Mouse (Mus musculus): ENCODE measurements around the gene Ptpre. TPM values are rescaled to one million over a fixed set of nuclear protein-coding genes. Genes with fewer than 3 reads are reported as not detected.
A peak's percentile ranks its signal among the peaks of the same experiment; 100 is the strongest.

The Ptpre gene
- total and polyA plus RNA-seq, 3 experiments = 2.3 to 6.9 (median 3.7) TPM

DNA sequence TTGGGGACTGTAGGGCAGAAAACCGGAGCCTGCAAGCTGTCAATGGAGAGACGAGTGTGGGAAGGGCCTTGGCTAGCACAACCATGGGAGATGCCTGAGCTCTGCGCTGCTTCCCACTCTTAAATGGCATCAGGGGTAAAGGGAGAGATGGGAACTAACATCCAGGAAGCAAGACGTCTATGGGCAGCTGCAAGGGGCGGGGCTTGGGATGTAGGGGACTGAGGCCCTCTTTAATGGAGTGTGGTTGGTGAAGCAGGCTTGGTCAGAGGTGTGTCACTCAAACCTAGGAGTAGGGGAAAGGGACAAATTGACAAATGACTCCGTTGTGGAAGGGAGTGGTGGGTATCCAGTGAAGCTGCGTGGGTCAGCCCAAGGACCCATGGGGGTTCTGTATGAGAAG, 57.4 kb downstream of the Ptpre start:
- dilution Hi-C loops (cut with MboI; ENCODE audit: extremely low pct_ligation_motif_present, extremely low pct_unique_long_range_greater_than_20kb, low sequenced_read_pairs) = no loop called here
- Histone ChIP-seq H3K79me2 (replicated peaks; ENCODE audit: control insufficient read depth, extremely low read depth, insufficient read depth, poor library complexity, severe bottlenecking) (no peaks in the 10 kb centered on the region), H3K4me3 (replicated peaks in 1 of 3; ENCODE audit: low read depth in 2 of 3, low read length in 2 of 3, poor library complexity in 1 of 3) (no peak overlapping the region), H3K9me3 (replicated peaks; ENCODE audit: low read length) (no peaks in the 10 kb centered on the region), H3K4me2 (ENCODE audit: insufficient read depth, low read depth, poor library complexity, severe bottlenecking) (no peak overlapping the region), H3K9ac (ENCODE audit: insufficient read depth, low read depth) (no peak overlapping the region), H3K4me1 (ENCODE audit: control insufficient read depth in 1 of 2, insufficient read depth in 2 of 2) (peaks cover 22 to 53% of the 10 kb centered on the region in 2 experiments), H3K27me3 (replicated peaks) (no peaks in the 10 kb centered on the region), H3K36me3 (replicated peaks in 1 of 2; ENCODE audit: control insufficient read depth in 1 of 2, insufficient read depth in 1 of 2, low read length in 1 of 2) (no peaks in the 10 kb centered on the region), H3K27ac (ENCODE audit: insufficient read depth, low read depth) (no peak overlapping the region)
- no peak for DNase-seq (ENCODE audit: extremely low read depth)
- in situ Hi-C loops (cut with MboI; ENCODE audit: low pct_ligation_motif_present, low pct_unique_long_range_greater_than_20kb, low sequenced_read_pairs) = loop anchor here (10.0 kb wide), 1 partner anchor 90 kb away; no protein-coding TSS in a partner anchor
- TF ChIP-seq ZMIZ1 (IDR thresholded peaks at IDR 0.05; ENCODE audit: low read depth, low read length) = no peak
- no peak for TF ChIP-seq USF2 (conservative IDR thresholded peaks at IDR 0.05; ENCODE audit: low read depth, low read length)
- no peak for TF ChIP-seq PAX5 (IDR thresholded peaks at IDR 0.05; ENCODE audit: low read length)
- TF ChIP-seq RCOR1 (conservative IDR thresholded peaks at IDR 0.05; ENCODE audit: low read depth, low read length) = no peak
- TF ChIP-seq HCFC1 (IDR thresholded peaks at IDR 0.05; ENCODE audit: low read depth, low read length) = no peak
- TF ChIP-seq CTCF (conservative IDR thresholded peaks at IDR 0.05 in 1 of 2, IDR thresholded peaks at IDR 0.05 in 1 of 2; ENCODE audit: low read depth in 2 of 2, low read length in 2 of 2) = no peak
- TF ChIP-seq CHD2 (IDR thresholded peaks at IDR 0.05; ENCODE audit: low read length) = no peak
- no peak for TF ChIP-seq GABPA (IDR thresholded peaks at IDR 0.05; ENCODE audit: insufficient replicate concordance, low read depth, low read length)
- no peak for TF ChIP-seq ETS1 (conservative IDR thresholded peaks at IDR 0.05; ENCODE audit: low read depth, low read length)
- TF ChIP-seq POLR2A (IDR thresholded peaks at IDR 0.05; ENCODE audit: low read depth, low read length) = no peak
- no peak for TF ChIP-seq NELFE (IDR thresholded peaks at IDR 0.05; ENCODE audit: low read depth, low read length)
- no peak for TF ChIP-seq RAD21 (IDR thresholded peaks at IDR 0.05; ENCODE audit: low read depth, low read length)
- TF ChIP-seq ELF1 (IDR thresholded peaks at IDR 0.05; ENCODE audit: low read depth, low read length) = no peak
- TF ChIP-seq UBTF (IDR thresholded peaks at IDR 0.05; ENCODE audit: low read depth, low read length) = no peak
- TF ChIP-seq TBP (conservative IDR thresholded peaks at IDR 0.05; ENCODE audit: low read depth, low read length) = no peak
- no peak for TF ChIP-seq IRF4 (IDR thresholded peaks at IDR 0.05; ENCODE audit: low read depth, low read length)
- no peak for TF ChIP-seq E2F4 (IDR thresholded peaks at IDR 0.05; ENCODE audit: insufficient replicate concordance, low read depth, low read length)

DNA sequence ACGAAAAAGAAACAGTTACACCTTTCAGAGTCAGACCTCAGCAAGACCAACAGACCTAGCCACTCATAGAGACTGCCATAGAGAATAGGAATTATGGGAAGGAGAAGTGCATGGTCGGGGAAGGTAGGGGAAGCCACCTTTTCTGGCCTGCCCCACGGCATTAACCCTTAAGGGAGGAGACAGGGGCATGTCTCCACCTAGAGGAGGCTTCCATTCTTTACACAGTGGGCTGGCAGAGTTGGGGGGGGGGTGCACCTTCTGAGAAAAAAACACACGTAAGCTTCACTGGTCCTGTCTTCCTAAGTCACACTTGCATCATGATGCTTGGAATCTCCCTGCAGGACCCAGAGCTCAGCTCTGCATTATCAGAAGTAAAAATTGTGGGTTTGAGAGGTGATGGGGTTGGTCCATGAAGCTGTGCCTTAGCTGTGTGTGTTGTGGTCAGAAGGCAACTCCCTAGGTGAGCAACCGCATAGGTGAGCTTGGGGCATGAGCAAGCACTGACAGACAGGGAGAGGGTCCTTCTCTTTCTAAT, 58.4 kb downstream of the Ptpre start:
- peaks cover 22 to 54% of the 10 kb centered on the region in 2 experiments for H3K4me1 ChIP-seq (ENCODE audit: control insufficient read depth in 1 of 2, insufficient read depth in 2 of 2)
- in situ Hi-C loops (cut with MboI; ENCODE audit: low pct_ligation_motif_present, low pct_unique_long_range_greater_than_20kb, low sequenced_read_pairs) = loop anchor here (10.0 kb wide), 1 partner anchor 91 kb away; no protein-coding TSS in a partner anchor
- dilution Hi-C loops (cut with MboI; ENCODE audit: extremely low pct_ligation_motif_present, extremely low pct_unique_long_range_greater_than_20kb, low sequenced_read_pairs) = no loop called here

More for the DNA sequence above, 58.4 kb downstream of the Ptpre start:
- no peak overlapping the region for H3K9ac ChIP-seq (ENCODE audit: insufficient read depth, low read depth)
- H3K79me2 ChIP-seq (replicated peaks; ENCODE audit: control insufficient read depth, extremely low read depth, insufficient read depth, poor library complexity, severe bottlenecking) = no peaks in the 10 kb centered on the region
- no peaks in the 10 kb centered on the region for H3K27me3 ChIP-seq (replicated peaks)
- H3K9me3 ChIP-seq (replicated peaks; ENCODE audit: low read length) = no peaks in the 10 kb centered on the region
- TF ChIP-seq CTCF (conservative IDR thresholded peaks at IDR 0.05 in 1 of 2, IDR thresholded peaks at IDR 0.05 in 1 of 2; ENCODE audit: low read depth in 2 of 2, low read length in 2 of 2) (peak in 1 of 2 experiments; percentile 69; a peak in 2 of 4 replicates), ZNF384 (IDR thresholded peaks at IDR 0.05; ENCODE audit: low read depth, low read length) (no peak), MAZ (IDR thresholded peaks at IDR 0.05; ENCODE audit: low read depth, low read length) (peak; percentile 62; the same call in 1 of the 2 replicates), MEF2A (IDR thresholded peaks at IDR 0.05; ENCODE audit: borderline replicate concordance, low read depth, low read length) (no peak), ZC3H11A (IDR thresholded peaks at IDR 0.05; ENCODE audit: low read depth, low read length) (peak; percentile 24; the same call in 1 of the 2 replicates), SMC3 (IDR thresholded peaks at IDR 0.05; ENCODE audit: low read depth, low read length) (peak; percentile 75), GABPA (IDR thresholded peaks at IDR 0.05; ENCODE audit: insufficient replicate concordance, low read depth, low read length) (no peak), RAD21 (IDR thresholded peaks at IDR 0.05; ENCODE audit: low read depth, low read length) (peak; percentile 70)
- peak; percentile 32 for DNase-seq (ENCODE audit: extremely low read depth)
- H3K4me3 ChIP-seq (replicated peaks in 1 of 3; ENCODE audit: low read depth in 2 of 3, low read length in 2 of 3, poor library complexity in 1 of 3) = no peak overlapping the region
- no peak overlapping the region for H3K27ac ChIP-seq (ENCODE audit: insufficient read depth, low read depth)
- H3K36me3 ChIP-seq (replicated peaks in 1 of 2; ENCODE audit: control insufficient read depth in 1 of 2, insufficient read depth in 1 of 2, low read length in 1 of 2) = no peaks in the 10 kb centered on the region
- no peak overlapping the region for H3K4me2 ChIP-seq (ENCODE audit: insufficient read depth, low read depth, poor library complexity, severe bottlenecking)
